Mouse (Mus musculus) MEL (cell line): ENCODE results near the gene Zfp622. TPM values are rescaled to one million over a fixed set of nuclear protein-coding genes. Genes with fewer than 3 reads are reported as not detected.

Source experiments
- DNase-seq: peaks from one replicate; pipeline ENCODE4 v3.0.0; 2011; ENCODE audit warnings: low read depth, low spot score
- H3K27ac ChIP-seq: 2 replicates; pipeline ENCODE4 v1.5.1; 2012; ENCODE audit warnings: low read depth, mild to moderate bottlenecking, control low read depth, low read length, moderate library complexity; ENCODE audit not compliant: control insufficient read depth
- H3K27me3 ChIP-seq, 2 experiments: fragments of 150-350 bp in 1 of 2; sonication (generic) in 1 of 2; 2 replicates each; pipeline ENCODE4 v1.6.1; 2012; ENCODE audit warnings: low read length in 2 of 2, mild to moderate bottlenecking in 2 of 2, improper control_type of control experiment in 1 of 2, moderate library complexity in 1 of 2; ENCODE audit not compliant: insufficient read depth in 2 of 2, control insufficient read depth in 1 of 2
- H3K36me3 ChIP-seq, 2 experiments: 2 replicates each; pipeline ENCODE4 v1.6.1; 2012 to 2014; ENCODE audit warnings: low read length in 2 of 2, improper control_type of control experiment in 1 of 2, inconsistent platforms in 1 of 2, mild to moderate bottlenecking in 1 of 2; ENCODE audit not compliant: insufficient read depth in 2 of 2, control insufficient read depth in 1 of 2
- H3K4me1 ChIP-seq, 2 experiments: fragments of 150-350 bp in 1 of 2; sonication (generic) in 1 of 2; 2 replicates each; pipeline ENCODE4 v1.6.1; 2012; ENCODE audit warnings: low read length in 2 of 2, improper control_type of control experiment in 1 of 2, mild to moderate bottlenecking in 1 of 2; ENCODE audit not compliant: insufficient read depth in 2 of 2, control insufficient read depth in 1 of 2
- H3K4me3 ChIP-seq, 2 experiments: fragments of 150-350 bp in 1 of 2; sonication (generic) in 1 of 2; 2 replicates each; pipeline ENCODE4 v1.5.1; 2012; ENCODE audit warnings: low read depth in 2 of 2, low read length in 2 of 2, mild to moderate bottlenecking in 2 of 2, moderate library complexity in 2 of 2, control low read depth in 1 of 2, improper control_type of control experiment in 1 of 2; ENCODE audit not compliant: control insufficient read depth in 1 of 2, insufficient read depth in 1 of 2
- H3K79me2 ChIP-seq: 2 replicates; pipeline ENCODE4 v1.6.1; 2012; ENCODE audit warnings: mild to moderate bottlenecking, low read length, moderate library complexity; ENCODE audit not compliant: control insufficient read depth, poor library complexity, insufficient read depth
- H3K9ac ChIP-seq: 2 replicates; pipeline ENCODE4 v1.6.1; 2012; ENCODE audit warnings: low read depth, mild to moderate bottlenecking, control low read depth, low read length, moderate library complexity; ENCODE audit not compliant: control insufficient read depth, poor library complexity, severe bottlenecking
- H3K9me3 ChIP-seq: fragments of 150-350 bp; sonication (generic); replicated peaks from 2 replicates; pipeline ENCODE4 v1.6.1; 2012; ENCODE audit warnings: mild to moderate bottlenecking, low read length, improper control_type of control experiment, moderate library complexity; ENCODE audit not compliant: insufficient read depth
- BHLHE40 ChIP-seq: IDR thresholded peaks from 2 replicates; pipeline ENCODE4 v1.6.1; 2012; ENCODE audit warnings: low read depth, mild to moderate bottlenecking, inconsistent platforms, low read length, improper control_type of control experiment, borderline replicate concordance
- CTCF ChIP-seq, 3 experiments: IDR thresholded peaks in 2 of 3; conservative IDR thresholded peaks in 1 of 3; 2 replicates each; pipeline ENCODE4 v1.5.1; 2011 to 2012; ENCODE audit warnings: low read length in 3 of 3, low read depth in 2 of 3, mild to moderate bottlenecking in 2 of 3, improper control_type of control experiment in 1 of 3, inconsistent platforms in 1 of 3, mixed read lengths in 1 of 3, moderate library complexity in 1 of 3; ENCODE audit not compliant: control insufficient read depth in 1 of 3, insufficient read depth in 1 of 3, poor library complexity in 1 of 3, severe bottlenecking in 1 of 3
- EP300 ChIP-seq, 2 experiments: IDR thresholded peaks; 2 replicates each; pipeline ENCODE4 v1.6.1; 2011; ENCODE audit warnings: improper control_type of control experiment in 2 of 2, low read length in 2 of 2, low read depth in 1 of 2, mild to moderate bottlenecking in 1 of 2
- ETS1 ChIP-seq: IDR thresholded peaks from 2 replicates; pipeline ENCODE4 v1.6.1; 2012; ENCODE audit warnings: low read depth, mild to moderate bottlenecking, inconsistent platforms, low read length, improper control_type of control experiment, moderate library complexity
- GATA1 ChIP-seq: IDR thresholded peaks from 2 replicates; pipeline ENCODE4 v1.6.1; 2011; ENCODE audit warnings: low read depth, low read length, improper control_type of control experiment
- KAT2A ChIP-seq: conservative IDR thresholded peaks from 2 replicates; pipeline ENCODE4 v1.6.1; 2012; ENCODE audit warnings: low read depth, low read length, improper control_type of control experiment, inconsistent platforms
- MAFK ChIP-seq: IDR thresholded peaks from 2 replicates; pipeline ENCODE4 v1.6.1; 2011; ENCODE audit warnings: low read depth, mild to moderate bottlenecking, low read length, improper control_type of control experiment, borderline replicate concordance
- MYC ChIP-seq: IDR thresholded peaks from 2 replicates; pipeline ENCODE4 v1.6.1; 2011; ENCODE audit warnings: low read depth, mild to moderate bottlenecking, low read length, improper control_type of control experiment, moderate library complexity
- NELFE ChIP-seq: IDR thresholded peaks from 2 replicates; pipeline ENCODE4 v1.6.1; 2011; ENCODE audit warnings: low read depth, low read length, improper control_type of control experiment
- NRF1 ChIP-seq: IDR thresholded peaks from 2 replicates; pipeline ENCODE4 v1.6.1; 2014; ENCODE audit warnings: low read depth, mild to moderate bottlenecking, inconsistent platforms, low read length, improper control_type of control experiment, moderate library complexity; ENCODE audit not compliant: poor library complexity, insufficient read depth, severe bottlenecking
- RAD21 ChIP-seq: IDR thresholded peaks from 2 replicates; pipeline ENCODE4 v1.6.1; 2011; ENCODE audit warnings: mild to moderate bottlenecking, low read depth, low read length, improper control_type of control experiment
- SIN3A ChIP-seq: IDR thresholded peaks from 2 replicates; pipeline ENCODE4 v1.6.1; 2012; ENCODE audit warnings: low read length, improper control_type of control experiment, inconsistent platforms
- SMC3 ChIP-seq: IDR thresholded peaks from 2 replicates; pipeline ENCODE4 v1.6.1; 2011; ENCODE audit warnings: low read depth, low read length, improper control_type of control experiment
- TBP ChIP-seq: IDR thresholded peaks from 2 replicates; pipeline ENCODE4 v1.8.0; 2011; ENCODE audit warnings: low read depth, low read length, improper control_type of control experiment
- TCF12 ChIP-seq: IDR thresholded peaks from 2 replicates; pipeline ENCODE4 v1.6.1; 2014; ENCODE audit warnings: low read depth, mild to moderate bottlenecking, inconsistent platforms, low read length, improper control_type of control experiment, moderate library complexity
- UBTF ChIP-seq: IDR thresholded peaks from 2 replicates; pipeline ENCODE4 v1.6.1; 2012; ENCODE audit warnings: low read depth, mild to moderate bottlenecking, inconsistent platforms, low read length, improper control_type of control experiment, moderate library complexity, borderline replicate concordance; ENCODE audit not compliant: insufficient read depth
- USF1 ChIP-seq: IDR thresholded peaks from 2 replicates; pipeline ENCODE4 v1.6.1; 2014; ENCODE audit warnings: low read depth, mild to moderate bottlenecking, inconsistent platforms, low read length, improper control_type of control experiment, moderate library complexity
- USF2 ChIP-seq, 2 experiments: IDR thresholded peaks; 2 replicates each; pipeline ENCODE4 v1.6.1; 2011 to 2012; ENCODE audit warnings: improper control_type of control experiment in 2 of 2, low read length in 2 of 2, borderline replicate concordance in 1 of 2, inconsistent platforms in 1 of 2, low read depth in 1 of 2, mild to moderate bottlenecking in 1 of 2; ENCODE audit not compliant: insufficient read depth in 1 of 2
- ZNF384 ChIP-seq: IDR thresholded peaks from 2 replicates; pipeline ENCODE4 v1.6.1; 2012; ENCODE audit warnings: low read depth, mild to moderate bottlenecking, inconsistent platforms, low read length, improper control_type of control experiment
- polyA plus RNA-seq, 2 experiments: library from polyadenylated mRNA; stranded (reverse) in 1 of 2; unstranded in 1 of 2; fragments of >175 nt in 1 of 2; fragments of >200 nt in 1 of 2; gene quantifications; 2 replicates each; pipeline versions ENCODE4 v1.2.1 to v1.2.4; 2012; ENCODE audit warnings: low replicate concordance in 2 of 2, low read depth in 1 of 2; ENCODE audit not compliant: insufficient read length in 2 of 2, insufficient read depth in 1 of 2, missing spikeins in 1 of 2
- total RNA-seq: library from RNA; depleted of rRNA; stranded (reverse); fragments of 300-350 nt; gene quantifications from 2 replicates; pipeline ENCODE4 v1.2.3, GENCODE M21; 2012

Zfp622 gene
- total and polyA plus RNA-seq, 3 experiments = 77.2 to 106 TPM; not detected in 1

DNA sequence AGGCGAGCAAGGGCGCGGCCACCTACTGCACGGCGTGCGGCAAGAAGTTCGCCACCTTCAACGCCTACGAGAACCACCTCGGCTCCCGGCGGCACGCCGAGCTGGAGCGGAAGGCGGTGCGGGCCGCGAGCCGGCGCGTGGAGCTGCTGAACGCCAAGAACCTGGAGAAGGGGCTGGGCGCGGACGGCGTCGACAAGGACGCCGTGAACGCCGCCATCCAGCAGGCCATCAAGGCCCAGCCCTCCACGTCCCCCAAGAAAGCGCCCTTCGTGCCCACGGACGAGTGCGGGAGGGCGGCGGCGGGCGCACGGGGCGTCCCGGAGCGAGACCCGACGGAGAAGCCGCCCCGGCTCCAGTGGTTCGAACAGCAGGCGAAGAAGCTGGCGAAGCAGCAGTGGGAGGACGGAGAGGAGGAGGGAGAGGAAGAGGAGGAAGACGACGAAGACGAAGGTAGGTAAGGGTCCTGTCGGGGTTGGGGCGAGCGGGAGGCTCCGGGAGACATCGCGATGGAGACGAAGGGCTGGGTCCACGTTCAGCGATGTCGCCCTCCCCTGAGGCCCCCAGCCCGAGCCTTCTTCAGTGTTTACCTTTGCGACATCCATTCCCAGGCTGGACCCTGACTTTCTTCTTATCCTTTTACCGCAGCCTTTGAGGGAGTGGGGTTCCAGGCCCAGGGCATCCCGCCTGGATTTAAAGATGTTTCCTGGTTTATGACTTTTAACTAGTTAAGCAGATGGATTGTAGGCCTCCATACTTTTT lies 747 bp downstream of the Zfp622 start:
- no peaks in the 10 kb centered on the region for H3K27me3 ChIP-seq

DNA sequence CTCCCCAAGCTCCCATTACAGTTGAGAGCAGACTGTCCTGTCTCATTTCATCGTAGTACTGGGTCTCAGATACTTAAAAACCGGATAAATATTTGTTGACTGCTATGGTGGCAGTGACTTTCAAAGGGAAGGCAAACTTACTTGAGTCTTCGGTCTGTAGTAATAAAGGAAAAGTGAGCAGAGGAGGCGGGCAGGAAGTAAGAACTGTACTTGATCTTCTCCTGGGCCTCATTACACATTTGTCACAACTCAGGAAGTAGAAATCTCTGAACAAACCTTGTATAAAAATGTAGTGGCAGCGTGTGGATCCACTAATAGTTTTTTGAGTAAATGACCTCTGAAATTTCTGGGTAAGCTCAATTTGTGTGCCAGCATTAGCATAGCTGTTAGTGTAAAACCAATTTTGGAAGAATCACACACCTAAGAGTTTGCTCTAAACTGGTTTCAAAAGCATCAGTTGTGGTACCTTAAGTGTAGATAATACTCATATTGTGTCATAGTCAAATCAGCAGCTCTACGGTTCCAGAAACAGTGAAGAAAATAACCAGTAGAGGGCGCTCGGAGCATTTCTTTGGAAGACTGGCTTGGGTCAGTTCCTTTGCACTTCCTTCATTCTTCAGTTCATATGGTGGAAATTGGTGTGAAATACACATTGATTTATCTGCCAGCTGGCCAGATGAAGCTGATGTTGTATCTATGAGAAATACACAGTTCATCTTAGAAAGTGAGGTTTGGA lies 9.0 kb downstream of the Zfp622 start:
- peak; percentile 84 for DNase-seq
- H3K9ac ChIP-seq = no peak overlapping the region
- peak; percentile 59 for TF ChIP-seq SMC3
- no peak for TF ChIP-seq UBTF
- peak; percentile 56 to 81 (median 73) for TF ChIP-seq CTCF (IDR thresholded peaks at IDR 0.05 in 2 of 3, conservative IDR thresholded peaks at IDR 0.05 in 1 of 3; ENCODE audit: control insufficient read depth in 1 of 3, insufficient read depth in 1 of 3, low read depth in 2 of 3, low read length in 3 of 3, poor library complexity in 1 of 3, severe bottlenecking in 1 of 3)
- peak; percentile 64 for TF ChIP-seq RAD21
- H3K79me2 ChIP-seq = peaks cover 14% of the 10 kb centered on the region
- H3K36me3 ChIP-seq = peaks cover 19 to 57% of the 10 kb centered on the region in 2 experiments
- H3K27ac ChIP-seq = no peak overlapping the region
- H3K9me3 ChIP-seq = no peaks in the 10 kb centered on the region
- no peaks in the 10 kb centered on the region for H3K27me3 ChIP-seq
- H3K4me3 ChIP-seq = no peak overlapping the region
- no peaks in the 10 kb centered on the region for H3K4me1 ChIP-seq

More for the DNA sequence above, 747 bp downstream of the Zfp622 start:
- Histone ChIP-seq H3K9ac (peak overlapping the region; percentile 93), H3K9me3 (no peaks in the 10 kb centered on the region), H3K27ac (peak overlapping the region; percentile 81), H3K4me3 (peak overlapping the region; percentile 81 to 90), H3K79me2 (peaks cover 43% of the 10 kb centered on the region), H3K36me3 (peaks cover 29 to 35% of the 10 kb centered on the region in 2 experiments), H3K4me1 (peaks cover 0 to 14% of the 10 kb centered on the region in 2 experiments; a peak in 2 of 4 replicates)
- TF ChIP-seq BHLHE40 (no peak), TCF12 (no peak), MYC (no peak), USF2 (IDR thresholded peaks at IDR 0.05; ENCODE audit: borderline replicate concordance in 1 of 2, insufficient read depth in 1 of 2, low read depth in 1 of 2, low read length in 2 of 2) (no peak), NELFE (no peak), USF1 (no peak), CTCF (IDR thresholded peaks at IDR 0.05 in 2 of 3, conservative IDR thresholded peaks at IDR 0.05 in 1 of 3; ENCODE audit: control insufficient read depth in 1 of 3, insufficient read depth in 1 of 3, low read depth in 2 of 3, low read length in 3 of 3, poor library complexity in 1 of 3, severe bottlenecking in 1 of 3) (no peak), ETS1 (no peak), NRF1 (no peak), UBTF (no peak), GATA1 (no peak), ZNF384 (no peak), SIN3A (no peak), MAFK (no peak), TBP (no peak), KAT2A (no peak), EP300 (IDR thresholded peaks at IDR 0.05; ENCODE audit: low read depth in 1 of 2, low read length in 2 of 2) (no peak)
- no peak for DNase-seq
